Comparison of ENCODE assay signal across 13 mouse cellular contexts in the genomic region with DNA sequence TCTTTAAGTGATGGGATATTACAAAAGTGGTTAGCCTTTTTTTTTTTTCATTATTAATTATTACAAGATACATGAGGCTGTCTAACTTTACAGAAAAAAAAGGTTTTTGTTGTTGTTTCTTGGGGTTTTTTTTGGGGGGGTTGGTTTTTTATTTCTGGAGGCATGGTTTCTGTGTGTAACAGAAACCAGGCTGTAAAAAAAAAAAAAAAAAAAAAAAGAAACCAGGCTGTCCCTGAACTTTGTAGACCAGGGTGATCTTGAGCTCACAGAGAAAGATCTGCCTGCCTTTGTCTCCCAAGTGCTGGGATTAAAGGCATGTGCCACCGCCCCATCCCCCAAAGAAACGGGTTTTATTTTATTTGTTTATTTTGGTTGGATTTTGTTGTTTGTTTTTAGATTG. TPM values are rescaled to one million over a fixed set of nuclear protein-coding genes. Genes with fewer than 3 reads are reported as not detected.
DNase-seq lines count a peak whose midpoint lies in the region; ATAC-seq and TF ChIP-seq lines count a peak whose summit lies in the region.
"Had no signal": no experiment of that assay in that cellular context is flagged by ENCODE, and none has a peak within 500 bp of the region (broad histone marks: within the 10 kb centered on the region; RNA-seq: fewer than 3 reads in every experiment).

No protein-coding gene starts in this region.

- H3K4me2 ChIP-seq in forebrain, postnatal 0 days (ENCODE audit: low read depth), result 0 out of 2 replicates have a peak overlapping the region, but pooled peaks have one; percentile 60
- no peak overlapping the region for H3K4me2 ChIP-seq in forebrain, embryonic 11.5 days (ENCODE audit: low read depth, low read length, severe bottlenecking)
- H3K4me2 ChIP-seq in lung, embryonic 14.5 days, result peak overlapping the region; percentile 97; the same call in 1 of the 2 replicates
- H3K4me2 ChIP-seq in lung, postnatal 0 days (replicated peaks; ENCODE audit: low read depth, low read length), result no peak overlapping the region
- H3K4me2 ChIP-seq in liver, embryonic 15.5 days, result peak overlapping the region; percentile 95

- H3K27me3 ChIP-seq in forebrain, postnatal 0 days (ENCODE audit: insufficient read depth, low read length), result no peaks in the 10 kb centered on the region
- H3K27me3 ChIP-seq in forebrain, embryonic 11.5 days (ENCODE audit: control insufficient read depth, insufficient read depth, low read length), result no peaks in the 10 kb centered on the region
- no peaks in the 10 kb centered on the region for H3K27me3 ChIP-seq in lung, embryonic 14.5 days (ENCODE audit: insufficient read depth, low read length)
- H3K27me3 ChIP-seq in lung, postnatal 0 days (replicated peaks; ENCODE audit: insufficient read depth, low read length), result no peaks in the 10 kb centered on the region
- H3K27me3 ChIP-seq in G1E (ENCODE audit: insufficient read depth, low read length), result no peaks in the 10 kb centered on the region
- H3K27me3 ChIP-seq in liver, embryonic 15.5 days, result no peaks in the 10 kb centered on the region
- H3K27me3 ChIP-seq: limb, embryonic 13.5 days had no signal

- no peak for ATAC-seq in forebrain, postnatal 0 days
- ATAC-seq in forebrain, embryonic 11.5 days (replicated peaks; ENCODE audit: low FRiP score), result no peak
- no peak for ATAC-seq in lung, embryonic 14.5 days (ENCODE audit: insufficient read depth)
- no peak for ATAC-seq in lung, postnatal 0 days
- no peak for ATAC-seq in G1E (ENCODE audit: extremely low read depth, insufficient number of reproducible peaks, low FRiP score, poor library complexity, severe bottlenecking)
- no peak for ATAC-seq in liver, embryonic 15.5 days (ENCODE audit: insufficient read depth)

- DNase-seq in forebrain, postnatal 0 days, result no peak
- DNase-seq in forebrain, embryonic 11.5 days (ENCODE audit: low spot score), result no peak
- no peak for DNase-seq in lung, embryonic 14.5 days
- DNase-seq in lung, postnatal 0 days (ENCODE audit: low spot score), result no peak
- no peak for DNase-seq in G1E (ENCODE audit: low spot score)
- no peak for DNase-seq in B cell, adult 2 months
- DNase-seq: adrenal gland, adult 2 months; gastrocnemius, postnatal 25 days; heart, postnatal 36 days; kidney, adult 8-10 months; kidney, postnatal 4 days had no signal

- no peak for TF ChIP-seq EP300 in lung, postnatal 0 days (IDR thresholded peaks at IDR 0.05)

- no peak overlapping the region for H3K4me3 ChIP-seq in forebrain, postnatal 0 days (ENCODE audit: low read depth, low read length)
- no peak overlapping the region for H3K4me3 ChIP-seq in forebrain, embryonic 11.5 days (ENCODE audit: low read depth, low read length)
- H3K4me3 ChIP-seq in lung, embryonic 14.5 days (ENCODE audit: low read depth, low read length), result no peak overlapping the region
- no peak overlapping the region for H3K4me3 ChIP-seq in lung, postnatal 0 days (ENCODE audit: low read depth, low read length)
- H3K4me3 ChIP-seq in G1E (ENCODE audit: low read depth, low read length), result peak overlapping the region; percentile 82; the same call in 1 of the 2 replicates
- H3K4me3 ChIP-seq in liver, embryonic 15.5 days (replicated peaks), result 0 out of 2 replicates have a peak overlapping the region, but pooled peaks have one; percentile 73

- no peak overlapping the region for H3K27ac ChIP-seq in forebrain, postnatal 0 days (ENCODE audit: low read depth, low read length)
- no peak overlapping the region for H3K27ac ChIP-seq in forebrain, embryonic 11.5 days (ENCODE audit: low read depth, low read length)
- H3K27ac ChIP-seq in lung, embryonic 14.5 days (ENCODE audit: low read depth), result no peak overlapping the region
- H3K27ac ChIP-seq in lung, postnatal 0 days (ENCODE audit: low read length), result no peak overlapping the region
- H3K27ac ChIP-seq in liver, embryonic 15.5 days (replicated peaks), result no peak overlapping the region
- H3K27ac ChIP-seq: limb, embryonic 13.5 days had no signal

- no peaks in the 10 kb centered on the region; the same call in 1 of the 2 replicates for H3K36me3 ChIP-seq in forebrain, postnatal 0 days (ENCODE audit: insufficient read depth)
- peaks cover 2% of the 10 kb centered on the region for H3K36me3 ChIP-seq in forebrain, embryonic 11.5 days (ENCODE audit: control insufficient read depth, insufficient read depth, low read length)
- peaks cover 25% of the 10 kb centered on the region for H3K36me3 ChIP-seq in lung, embryonic 14.5 days (ENCODE audit: insufficient read depth)
- no peaks in the 10 kb centered on the region for H3K36me3 ChIP-seq in lung, postnatal 0 days (ENCODE audit: insufficient read depth, low read length)
- H3K36me3 ChIP-seq in G1E (replicated peaks), result peaks cover 65% of the 10 kb centered on the region
- peaks cover 29% of the 10 kb centered on the region for H3K36me3 ChIP-seq in liver, embryonic 15.5 days (replicated peaks)

- peaks cover 21% of the 10 kb centered on the region; the same call in 1 of the 2 replicates for H3K4me1 ChIP-seq in forebrain, postnatal 0 days (ENCODE audit: insufficient read depth)
- peaks cover 17% of the 10 kb centered on the region for H3K4me1 ChIP-seq in forebrain, embryonic 11.5 days (replicated peaks; ENCODE audit: control insufficient read depth, insufficient read depth, low read length)
- H3K4me1 ChIP-seq in lung, embryonic 14.5 days (ENCODE audit: insufficient read depth), result peaks cover 14% of the 10 kb centered on the region; the same call in 1 of the 2 replicates
- H3K4me1 ChIP-seq in lung, postnatal 0 days (ENCODE audit: insufficient read depth, low read depth, low read length), result peaks cover 28% of the 10 kb centered on the region; the same call in 1 of the 2 replicates
- peaks cover 75% of the 10 kb centered on the region for H3K4me1 ChIP-seq in G1E (ENCODE audit: insufficient read depth, low read depth, low read length)
- H3K4me1 ChIP-seq in liver, embryonic 15.5 days (replicated peaks), result peaks cover 62% of the 10 kb centered on the region

- no peak for TF ChIP-seq CTCF in forebrain, postnatal 0 days (IDR thresholded peaks at IDR 0.05; ENCODE audit: low read depth)
- no peak for TF ChIP-seq CTCF in lung, embryonic 14.5 days (IDR thresholded peaks at IDR 0.05; ENCODE audit: low read depth)
- TF ChIP-seq CTCF in lung, postnatal 0 days (IDR thresholded peaks at IDR 0.05), result no peak
- TF ChIP-seq CTCF in G1E (IDR thresholded peaks at IDR 0.05; ENCODE audit: low read depth, low read length), result no peak

- H3K9ac ChIP-seq in forebrain, postnatal 0 days, result no peak overlapping the region
- H3K9ac ChIP-seq in forebrain, embryonic 11.5 days (ENCODE audit: low read length), result no peak overlapping the region
- H3K9ac ChIP-seq in lung, embryonic 14.5 days, result no peak overlapping the region
- no peak overlapping the region for H3K9ac ChIP-seq in lung, postnatal 0 days (replicated peaks; ENCODE audit: low read depth)
- H3K9ac ChIP-seq in liver, embryonic 15.5 days, result no peak overlapping the region
- H3K9ac ChIP-seq: limb, embryonic 13.5 days had no signal

- WGBS in forebrain, postnatal 0 days, result 92% methylated on average over 2 of the region's 2 CpGs
- WGBS in forebrain, embryonic 11.5 days, result 92% methylated on average over 2 of the region's 2 CpGs
- WGBS in lung, embryonic 14.5 days, result 83% methylated on average over 2 of the region's 2 CpGs
- whole genome bisulfite sequencing in lung, postnatal 0 days, result 91% methylated on average over 2 of the region's 2 CpGs
- 88% methylated on average over 2 of the region's 2 CpGs for WGBS in liver, embryonic 15.5 days (ENCODE audit: insufficient replicate concordance)

- no peaks in the 10 kb centered on the region for H3K9me3 ChIP-seq in forebrain, postnatal 0 days (ENCODE audit: low read length)
- no peaks in the 10 kb centered on the region for H3K9me3 ChIP-seq in forebrain, embryonic 11.5 days (ENCODE audit: control insufficient read depth, low read length)
- H3K9me3 ChIP-seq in lung, embryonic 14.5 days (ENCODE audit: low read depth, low read length), result no peaks in the 10 kb centered on the region
- H3K9me3 ChIP-seq in lung, postnatal 0 days (ENCODE audit: low read length), result no peaks in the 10 kb centered on the region
- no peaks in the 10 kb centered on the region for H3K9me3 ChIP-seq in G1E (replicated peaks)
- H3K9me3 ChIP-seq in liver, embryonic 15.5 days (replicated peaks), result no peaks in the 10 kb centered on the region

RNA-seq across cellular contexts. Expression of a gene that starts 3.8 kb away (rescaled TPM):
- total RNA-seq in forebrain, postnatal 0 days (2014; rRNA removed), result 374 and 390 TPM in 2 replicates
- 278 and 281 TPM in 2 replicates for polyA plus RNA-seq in forebrain, postnatal 0 days (2015; fragmentation: Nextera tagmentation; extraction: Ambion mirVana)
- 118 and 135 TPM in 2 replicates for polyA plus RNA-seq in forebrain, embryonic 11.5 days (2014; fragmentation: Nextera tagmentation; extraction: Ambion mirVana)
- polyA plus RNA-seq in lung, embryonic 14.5 days (2014; fragmentation: Nextera tagmentation; extraction: Ambion mirVana), result 145 and 152 TPM in 2 replicates
- polyA plus RNA-seq in lung, postnatal 0 days (2015; fragmentation: Nextera tagmentation; extraction: Ambion mirVana), result 121 and 132 TPM in 2 replicates
- total RNA-seq in G1E (2014; fragmentation: Nextera tagmentation) (143 and 146 TPM in 2 replicates), G1E (2017) (550 and 661 TPM in 2 replicates)
- polyA plus RNA-seq in G1E (2012), result 1,030 and 1,086 TPM in 2 replicates
- polyA plus RNA-seq in liver, embryonic 15.5 days (2015; fragmentation: Nextera tagmentation; extraction: Ambion mirVana), result 197 and 199 TPM in 2 replicates

Comparison
In these comparisons a context has a peak if more than half of its experiments do, and no peak if none do; other contexts are left out.
1. H3K4me2 ChIP-seq: peak in forebrain, postnatal 0 days (single experiment), lung, embryonic 14.5 days (single experiment) and liver, embryonic 15.5 days (single experiment); none in forebrain, embryonic 11.5 days (single experiment) and lung, postnatal 0 days (single experiment).
2. H3K4me3 ChIP-seq: peak in G1E (single experiment) and liver, embryonic 15.5 days (single experiment); none in forebrain, postnatal 0 days (single experiment), forebrain, embryonic 11.5 days (single experiment), lung, embryonic 14.5 days (single experiment) and lung, postnatal 0 days (single experiment).